Mouse (Mus musculus) E14TG2a.4 (cell line): ENCODE data around the gene Pramef12.

Experiments
- CTCF ChIP-seq: conservative IDR thresholded peaks from 2 replicates; pipeline ENCODE4 v1.5.1; 2014; ENCODE audit warnings: low read length
- POU5F1 ChIP-seq: IDR thresholded peaks from 2 replicates; pipeline ENCODE4 v1.6.1; 2014; ENCODE audit warnings: low read length, borderline replicate concordance

- TF ChIP-seq CTCF, result no peak
- no peak for TF ChIP-seq POU5F1
Measured at GRCm38 (mm10) chr4:144396316-144396715, 11.9 kb downstream of the Pramef12 start.
